Mouse (Mus musculus) ZHBTc4 (cell line): ENCODE results near the gene Car9.
A peak's percentile ranks its signal among the peaks of the same experiment; 100 is the strongest.

ENCODE experiments used
- DNase-seq: peaks from one replicate; pipeline ENCODE4 v3.0.0-alpha.2; 2011; ENCODE audit warnings: low read depth, low spot score

Gene Car9

GRCm38 (mm10) chr4:43561997-43562768, 55.4 kb downstream of the Car9 start, which contains the start of the genes Creb3 and Tln1:
TSS of gene Creb3 (plus strand) at chr4:43562332.
TSS of gene Tln1 (minus strand) at chr4:43562691.
- peak; percentile 100 for DNase-seq

GRCm38 (mm10) chr4:43562769-43563600, 56.2 kb downstream of the Car9 start:
- peak; percentile 62 for DNase-seq
